9 mouse cellular contexts compared by ENCODE assay signal in genomic region chr16:94258366-94259310, GRCm38 (mm10). TPM values are rescaled to one million over a fixed set of nuclear protein-coding genes. Genes with fewer than 3 reads are reported as not detected.
A peak's percentile ranks its signal among the peaks of the same experiment; 100 is the strongest.
DNase-seq lines count a peak whose midpoint lies in the region; ATAC-seq and TF ChIP-seq lines count a peak whose summit lies in the region.
"Had no signal": no experiment of that assay in that cellular context is flagged by ENCODE, and none has a peak within 500 bp of the region (broad histone marks: within the 10 kb centered on the region; RNA-seq: fewer than 3 reads in every experiment).

No protein-coding gene starts in this region.

- no peak overlapping the region for H3K9ac ChIP-seq in MEL (ENCODE audit: control insufficient read depth, low read depth, low read length, poor library complexity, severe bottlenecking)
- H3K9ac ChIP-seq in hindbrain, embryonic 13.5 days = no peak overlapping the region
- H3K9ac ChIP-seq: heart, embryonic 15.5 days had no signal

- no peaks in the 10 kb centered on the region for H3K79me2 ChIP-seq in MEL (ENCODE audit: control insufficient read depth, insufficient read depth, low read length, poor library complexity)

- peak; percentile 90 to 99 (median 95) for TF ChIP-seq CTCF in MEL (IDR thresholded peaks at IDR 0.05 in 2 of 3, conservative IDR thresholded peaks at IDR 0.05 in 1 of 3; ENCODE audit: control insufficient read depth in 1 of 3, insufficient read depth in 1 of 3, low read depth in 2 of 3, low read length in 3 of 3, poor library complexity in 1 of 3, severe bottlenecking in 1 of 3)

- peak; percentile 69; the same call in 1 of the 2 replicates for ATAC-seq in hindbrain, embryonic 13.5 days (ENCODE audit: low FRiP score)

- H3K4me2 ChIP-seq in hindbrain, embryonic 13.5 days = no peak overlapping the region
- H3K4me2 ChIP-seq: heart, embryonic 15.5 days had no signal

- no peaks in the 10 kb centered on the region for H3K9me3 ChIP-seq in MEL (replicated peaks; ENCODE audit: insufficient read depth, low read length)
- H3K9me3 ChIP-seq in hindbrain, embryonic 13.5 days = no peaks in the 10 kb centered on the region
- H3K9me3 ChIP-seq: heart, embryonic 15.5 days had no signal

- H3K36me3 ChIP-seq in MEL (ENCODE audit: control insufficient read depth in 1 of 2, insufficient read depth in 2 of 2, low read length in 2 of 2) = no peaks in the 10 kb centered on the region
- no peaks in the 10 kb centered on the region for H3K36me3 ChIP-seq in hindbrain, embryonic 13.5 days
- H3K36me3 ChIP-seq: heart, embryonic 15.5 days had no signal

- no peak for TF ChIP-seq EP300 in MEL (IDR thresholded peaks at IDR 0.05; ENCODE audit: low read depth in 1 of 2, low read length in 2 of 2)

- peak; percentile 88 for DNase-seq in MEL (ENCODE audit: low read depth, low spot score)
- DNase-seq in cerebellum, adult 11-12 months = peak; percentile 39
- DNase-seq in forelimb bud, embryonic 11.5 days (ENCODE audit: low read depth, low spot score) = peak; percentile 93
- peak; percentile 70 for DNase-seq in layer of hippocampus, adult 9-11 months
- DNase-seq in lung, postnatal 36 days = peak; percentile 89
- peak; percentile 82 for DNase-seq in retina, postnatal 7 days (ENCODE audit: low read depth, low spot score)
- DNase-seq in urinary bladder, postnatal 10 days (ENCODE audit: low spot score) = peak; percentile 32

- peak; percentile 99 for TF ChIP-seq RAD21 in MEL (IDR thresholded peaks at IDR 0.05; ENCODE audit: low read depth, low read length)

- H3K27ac ChIP-seq in MEL (ENCODE audit: control insufficient read depth, low read depth, low read length) = no peak overlapping the region
- no peak overlapping the region for H3K27ac ChIP-seq in hindbrain, embryonic 13.5 days
- H3K27ac ChIP-seq: heart, embryonic 15.5 days had no signal

- no peaks in the 10 kb centered on the region for H3K27me3 ChIP-seq in MEL (ENCODE audit: control insufficient read depth in 1 of 2, insufficient read depth in 2 of 2, low read length in 2 of 2)
- H3K27me3 ChIP-seq in hindbrain, embryonic 13.5 days = peaks cover 7% of the 10 kb centered on the region; the same call in 1 of the 2 replicates
- H3K27me3 ChIP-seq: heart, embryonic 15.5 days had no signal

- TF ChIP-seq POLR2A in MEL (IDR thresholded peaks at IDR 0.05; ENCODE audit: control insufficient read depth in 1 of 2, insufficient read depth in 1 of 2, low read depth in 1 of 2, low read length in 2 of 2, poor library complexity in 1 of 2) = no peak

- no peaks in the 10 kb centered on the region for H3K4me1 ChIP-seq in MEL (ENCODE audit: control insufficient read depth in 1 of 2, insufficient read depth in 2 of 2, low read length in 2 of 2)
- H3K4me1 ChIP-seq in hindbrain, embryonic 13.5 days (replicated peaks) = peaks cover 6% of the 10 kb centered on the region; the same call in 1 of the 2 replicates

- WGBS in hindbrain, embryonic 13.5 days = 64% methylated on average over 14 of the region's 14 CpGs

- H3K4me3 ChIP-seq in MEL (ENCODE audit: control insufficient read depth in 1 of 2, insufficient read depth in 1 of 2, low read depth in 2 of 2, low read length in 2 of 2) = no peak overlapping the region
- H3K4me3 ChIP-seq in hindbrain, embryonic 13.5 days = no peak overlapping the region
- H3K4me3 ChIP-seq: heart, embryonic 15.5 days had no signal

TF ChIP-seq in MEL, 35 proteins besides CTCF, POLR2A, EP300 and RAD21:
- TF ChIP-seq NELFE (IDR thresholded peaks at IDR 0.05; ENCODE audit: low read depth, low read length) (no peak), ELF1 (IDR thresholded peaks at IDR 0.05; ENCODE audit: low read depth, low read length) (peak; percentile 86), MAZ (IDR thresholded peaks at IDR 0.05; ENCODE audit: low read depth, low read length) (no peak), ZC3H11A (IDR thresholded peaks at IDR 0.05; ENCODE audit: low read depth, low read length) (peak; percentile 96), SMC3 (IDR thresholded peaks at IDR 0.05; ENCODE audit: low read depth, low read length) (peak; percentile 98), ZKSCAN1 (IDR thresholded peaks at IDR 0.05; ENCODE audit: low read depth, low read length) (peak; percentile 99), HCFC1 (IDR thresholded peaks at IDR 0.05; ENCODE audit: low read depth, low read length) (peak; percentile 38), MYC (IDR thresholded peaks at IDR 0.05; ENCODE audit: low read depth, low read length) (peak; percentile 82; the same call in 1 of the 2 replicates), MXI1 (IDR thresholded peaks at IDR 0.05; ENCODE audit: low read depth, low read length) (peak; percentile 43; the same call in 1 of the 2 replicates), ZMIZ1 (IDR thresholded peaks at IDR 0.05; ENCODE audit: low read depth, low read length) (no peak), POLR2AphosphoS5 (IDR thresholded peaks at IDR 0.05; ENCODE audit: borderline replicate concordance, low read depth, low read length) (no peak)

RNA-seq across cellular contexts. Expression of gene Hlcs, which starts 54.7 kb away (rescaled TPM):
- total RNA-seq in MEL (2012; rRNA removed) = 2.8 and 3.3 TPM in 2 replicates
- polyA plus RNA-seq in MEL (2012; ENCODE audit: insufficient read depth in 1 of 2, insufficient read length in 2 of 2, low read depth in 1 of 2, low replicate concordance in 2 of 2, missing spikeins in 1 of 2) = 1 to 10 TPM in 1 of 2 experiments, not detected in 1; 6.4 TPM
- polyA plus RNA-seq in hindbrain, embryonic 13.5 days (2015; fragmentation: Nextera tagmentation; extraction: Ambion mirVana) = 8.0 and 9.3 TPM in 2 replicates

Comparison
In these comparisons a context has a peak if more than half of its experiments do, and no peak if none do; other contexts are left out.
1. DNase-seq: peak in every context shown above with its lines; median percentile 93 in forelimb bud, embryonic 11.5 days; 89 in lung, postnatal 36 days; 88 in MEL; 82 in retina, postnatal 7 days; 70 in layer of hippocampus, adult 9-11 months; 39 in cerebellum, adult 11-12 months; 32 in urinary bladder, postnatal 10 days.